Mouse (Mus musculus) heart, adult 9 months (tissue): ENCODE measurements at regions not wholly inside any gene's neighbourhood (a gene's known extent, or its start where the extent isn't known, plus 50 kb on each side); places are given as distances from the start of the nearest gene placed in this dataset.

Experiments
- DNase-seq, 2 experiments: peaks; one replicate each; pipeline ENCODE4 v3.0.0; 2022; ENCODE audit warnings: low spot score in 2 of 2

DNA sequence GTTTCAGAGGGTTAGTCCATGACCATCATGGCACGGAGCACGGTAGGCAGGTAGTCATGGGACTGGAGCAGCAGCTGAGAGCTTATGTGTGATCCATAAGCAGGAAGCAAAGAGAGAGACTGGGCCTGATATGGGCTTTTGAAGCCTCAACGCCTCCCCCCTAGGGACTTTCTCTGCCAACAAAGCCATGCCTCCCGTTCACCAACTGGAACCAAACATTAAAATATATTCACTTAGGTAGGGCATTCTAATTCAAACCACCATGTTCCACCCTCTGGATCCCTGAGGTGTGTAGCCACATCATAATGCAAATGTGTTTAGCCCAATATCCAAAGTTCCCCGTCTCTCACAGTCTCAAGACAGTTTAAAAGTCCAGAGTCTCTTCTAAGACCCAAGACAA, 85.3 kb upstream of the Ltbp1 start:
- no peak for DNase-seq

DNA sequence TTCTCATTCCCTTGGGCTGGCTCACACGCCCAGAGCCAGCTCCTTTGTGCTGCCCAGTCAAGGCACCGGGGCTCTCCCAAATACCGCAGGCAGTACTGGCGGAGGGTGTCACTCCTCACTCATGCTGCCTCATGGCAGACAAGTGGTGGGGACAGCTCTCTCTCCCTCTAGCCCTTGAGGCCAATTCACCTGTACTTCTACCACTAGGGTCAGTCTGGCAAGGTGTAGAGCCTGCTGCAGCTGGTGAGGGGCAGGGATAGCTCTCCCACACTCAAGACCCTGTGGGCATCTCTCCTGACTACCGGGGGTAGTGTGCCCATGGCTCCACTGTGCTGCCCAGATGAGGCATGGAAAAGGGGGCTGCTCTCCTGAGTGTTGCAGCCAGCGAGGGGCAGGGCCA, 84.0 kb upstream of the Ltbp1 start:
- DNase-seq, result no peak

DNA sequence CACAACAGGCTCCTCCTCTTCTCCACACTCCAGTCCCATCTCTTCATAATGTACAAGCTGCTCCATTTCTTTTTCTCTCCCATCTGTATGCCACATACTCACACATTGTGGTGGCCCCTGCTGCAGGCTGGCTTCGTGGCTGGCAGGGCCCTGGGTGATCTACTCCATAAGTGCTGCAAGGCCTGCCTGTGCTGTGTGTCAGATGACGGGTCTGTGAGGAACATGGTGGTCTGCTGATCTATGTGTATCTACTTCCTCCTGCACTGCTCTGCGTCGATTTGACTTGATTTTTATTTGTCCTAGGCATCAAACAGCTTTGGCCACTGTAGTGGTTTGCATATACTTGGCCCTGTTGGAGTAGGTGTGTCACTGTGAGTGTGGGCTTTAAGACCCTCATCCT, 83.4 kb upstream of the Ltbp1 start:
- DNase-seq, result no peak

DNA sequence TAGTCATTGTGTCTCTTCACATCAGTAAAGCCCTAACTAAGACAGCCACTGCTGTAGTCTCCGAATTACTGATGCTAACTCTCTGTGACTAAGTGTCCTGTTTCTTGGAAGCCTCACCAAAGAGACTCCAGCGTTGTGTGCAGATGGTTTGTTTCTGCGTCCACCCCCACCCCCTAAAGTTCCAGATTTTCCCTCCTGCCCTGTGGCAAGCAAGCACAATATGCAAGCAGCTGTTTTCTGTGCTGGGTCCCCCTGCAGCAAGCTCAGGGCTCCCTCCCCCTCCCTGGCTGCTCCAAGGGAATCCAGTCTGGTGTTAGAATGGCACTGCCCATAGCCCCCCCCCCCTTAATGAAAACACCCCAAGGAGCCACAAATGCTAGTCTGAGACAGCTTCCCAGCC, 82.8 kb upstream of the Ltbp1 start:
- peak in 1 of 2 experiments; percentile 20 for DNase-seq

DNA sequence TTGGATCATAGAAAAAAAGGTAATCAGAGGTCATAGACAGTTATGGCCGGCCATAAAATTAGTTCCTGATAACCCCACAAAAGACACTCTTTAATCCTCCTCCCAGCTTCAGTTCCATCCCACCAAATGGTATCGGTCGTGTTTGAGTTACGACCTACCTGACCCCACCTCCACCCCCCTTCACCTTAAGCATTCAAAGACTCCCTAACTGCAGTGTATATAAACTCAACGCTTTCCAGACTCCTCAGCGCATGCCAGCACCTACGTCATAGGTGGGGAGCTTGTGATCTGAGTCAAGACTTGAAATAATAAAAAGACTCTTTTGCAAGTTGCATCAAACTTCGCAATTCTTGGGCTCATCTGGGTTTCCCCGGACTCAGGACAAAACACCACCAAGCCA, 82.3 kb upstream of the Ltbp1 start:
- no peak for DNase-seq

DNA sequence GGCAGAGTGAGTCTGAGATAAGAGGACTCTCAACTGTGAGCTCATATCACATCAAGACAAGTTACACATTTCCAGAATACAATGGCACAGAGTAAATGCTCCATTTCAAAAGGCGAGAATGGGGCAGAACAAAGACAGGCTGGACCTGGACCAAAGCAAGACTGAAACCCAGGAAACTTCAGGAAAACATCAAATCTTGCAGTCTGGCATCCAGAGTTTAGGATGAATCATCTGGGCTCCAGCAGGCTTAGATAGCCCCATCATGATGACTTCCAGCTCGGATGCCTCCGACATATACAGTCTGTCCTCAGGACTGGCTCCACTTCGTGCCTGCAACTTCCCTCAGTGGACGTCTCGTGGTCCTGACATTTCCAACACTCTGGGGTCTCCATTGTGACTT, 80.2 kb upstream of the Ltbp1 start:
- no peak for DNase-seq

DNA sequence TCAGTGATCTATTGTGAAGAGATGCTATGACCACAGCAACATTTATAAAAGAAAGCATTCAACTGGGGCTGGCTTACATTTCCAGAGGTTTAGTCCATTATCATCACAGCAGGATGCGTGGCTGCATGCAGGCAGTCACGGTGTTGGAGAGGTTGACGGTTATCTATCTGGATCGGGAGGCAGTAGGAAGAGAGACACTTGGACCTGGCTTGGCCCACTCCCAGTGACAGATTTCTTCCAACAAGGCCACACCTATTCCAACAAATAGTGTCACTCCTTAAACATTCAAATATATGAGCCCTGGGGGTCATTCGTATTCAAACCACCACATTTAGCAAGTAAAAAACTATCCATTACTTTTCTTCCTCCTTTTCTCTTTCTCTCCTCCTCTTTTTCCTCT, 77.4 kb upstream of the Ltbp1 start:
- no peak for DNase-seq

DNA sequence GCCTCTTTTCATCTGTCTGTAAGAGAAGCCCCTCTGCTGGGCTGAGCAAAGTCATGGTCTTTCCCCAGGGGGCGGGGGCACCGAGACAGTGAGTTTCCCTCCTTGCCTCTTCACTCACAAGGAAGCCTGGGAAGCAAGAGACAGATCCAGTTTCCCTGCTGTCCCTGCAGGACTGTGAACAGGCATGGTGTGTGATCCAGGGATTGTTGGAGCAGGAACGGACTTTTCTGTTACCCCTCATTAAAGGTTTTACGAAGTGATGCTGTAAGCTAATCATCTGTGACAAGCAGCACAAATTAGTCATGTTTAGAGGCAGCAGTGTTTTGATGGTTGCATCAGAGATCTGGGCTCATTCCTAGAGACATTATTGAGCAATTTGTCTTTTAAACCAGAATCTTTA, 73.8 kb upstream of the Ltbp1 start:
- no peak for DNase-seq

DNA sequence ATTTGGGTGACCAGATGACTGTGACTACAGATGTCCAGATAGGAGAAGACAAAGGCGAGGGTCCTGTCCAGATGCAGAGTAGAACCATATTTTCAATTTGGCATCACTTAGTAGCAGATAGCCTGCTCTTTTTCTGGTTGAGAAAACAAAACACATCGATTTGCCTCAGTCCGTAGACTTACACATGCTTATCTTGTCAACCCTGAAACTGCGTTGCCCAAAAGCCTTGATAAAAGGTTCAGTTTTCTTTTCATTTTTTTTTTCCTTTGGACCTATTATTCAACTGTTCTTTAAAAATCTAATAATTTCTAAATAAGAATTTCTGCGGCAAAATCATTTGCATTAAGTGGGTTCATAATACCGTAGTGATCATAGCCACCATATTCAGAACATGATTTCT, 64.0 kb upstream of the Ltbp1 start:
- no peak for DNase-seq

DNA sequence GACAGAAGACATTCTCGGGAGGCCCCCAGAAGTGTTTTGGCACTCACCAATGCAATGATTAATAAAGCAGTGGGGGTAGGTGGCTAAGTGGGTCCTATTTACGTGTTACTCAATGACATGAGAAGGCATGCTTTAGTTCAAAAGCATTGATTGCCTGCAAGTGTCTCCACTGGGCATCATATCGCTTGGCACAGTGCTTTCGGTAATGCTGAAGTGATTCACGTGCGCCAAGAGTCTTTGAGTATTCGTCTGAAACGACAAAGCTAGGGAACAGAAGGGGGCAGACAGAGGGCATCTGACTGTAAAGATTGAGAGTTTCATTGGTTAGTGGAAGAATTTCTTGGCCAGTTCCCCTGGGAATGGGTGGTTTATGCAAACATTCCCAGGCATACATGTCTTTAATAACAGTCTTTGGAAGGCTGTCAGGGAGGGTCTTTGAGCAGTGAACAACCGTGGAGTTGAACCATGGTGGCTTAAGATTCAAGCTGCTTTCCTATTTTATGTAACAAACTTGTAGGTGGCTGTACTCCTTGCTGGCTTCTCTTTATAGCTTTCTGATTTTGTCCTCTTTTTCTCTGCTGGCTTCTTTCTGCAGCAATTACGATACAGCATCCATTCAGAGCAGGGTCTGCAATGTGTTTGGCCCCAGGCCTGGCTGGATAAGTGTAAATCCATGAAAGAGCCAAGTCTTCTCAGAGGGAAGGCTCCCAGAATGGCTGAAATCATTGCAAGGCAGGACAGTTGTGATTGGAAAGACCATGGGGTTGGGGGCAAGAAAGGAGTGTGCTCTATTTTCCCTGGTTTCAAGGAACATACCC, 62.2 kb upstream of the Ltbp1 start:
- DNase-seq, result no peak

DNA sequence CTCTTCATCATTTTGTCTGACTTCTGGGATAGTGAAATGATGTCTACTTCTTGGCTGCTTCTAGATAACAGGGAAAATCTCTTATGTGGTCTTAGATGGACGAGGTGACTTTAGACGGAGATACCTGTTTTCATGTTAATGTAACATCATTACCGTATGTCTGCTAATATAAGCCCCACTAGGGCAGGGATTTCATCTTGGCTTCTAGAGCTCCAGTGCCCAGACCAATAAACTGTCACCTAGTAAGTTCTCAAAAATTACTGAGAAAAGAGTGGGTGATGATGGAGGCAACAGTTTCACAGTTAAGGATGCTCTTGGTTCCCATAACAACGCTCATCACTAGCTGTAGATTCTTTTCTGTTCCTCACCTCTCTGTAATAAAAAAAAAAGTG, 61.6 kb upstream of the Ltbp1 start:
- no peak for DNase-seq

DNA sequence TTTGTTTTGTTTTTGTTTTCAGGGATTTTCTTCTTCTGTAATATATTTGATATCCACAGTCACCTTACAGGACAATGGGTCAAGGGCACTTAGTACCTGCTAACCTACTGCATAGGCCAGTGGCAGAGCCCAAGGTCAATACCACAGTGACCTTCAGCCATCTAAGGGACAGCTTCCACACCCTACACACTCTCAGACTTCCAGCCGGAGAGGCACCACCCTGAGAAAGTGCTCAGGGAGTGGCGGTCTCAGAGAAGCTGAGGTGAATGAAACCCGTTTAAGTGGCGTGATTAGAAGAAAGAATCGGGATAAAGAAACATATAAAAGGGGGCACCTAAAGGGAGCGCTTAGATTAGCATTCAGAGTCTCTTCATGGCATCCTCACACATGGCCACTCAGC, 60.2 kb upstream of the Ltbp1 start:
- no peak for DNase-seq

DNA sequence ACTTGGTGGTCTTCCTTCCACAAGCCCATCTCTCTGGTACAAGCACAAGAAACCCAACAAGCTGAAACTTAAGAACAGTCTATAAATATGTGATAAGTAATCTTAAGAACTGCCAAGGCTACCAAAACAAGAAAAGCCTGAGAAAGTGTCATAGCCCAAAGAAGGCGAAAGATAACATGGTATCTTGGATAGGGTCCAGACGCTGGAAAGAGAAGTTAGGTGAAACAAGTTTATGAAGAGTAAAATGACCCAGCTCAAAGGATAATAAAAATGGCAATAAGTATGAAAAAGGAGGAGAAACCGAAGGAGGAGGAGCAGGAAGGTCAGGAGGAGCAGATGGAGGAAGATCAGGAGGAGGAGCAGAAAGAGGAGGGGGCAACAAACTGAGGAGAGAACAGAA, 56.9 kb upstream of the Ltbp1 start:
- no peak for DNase-seq

DNA sequence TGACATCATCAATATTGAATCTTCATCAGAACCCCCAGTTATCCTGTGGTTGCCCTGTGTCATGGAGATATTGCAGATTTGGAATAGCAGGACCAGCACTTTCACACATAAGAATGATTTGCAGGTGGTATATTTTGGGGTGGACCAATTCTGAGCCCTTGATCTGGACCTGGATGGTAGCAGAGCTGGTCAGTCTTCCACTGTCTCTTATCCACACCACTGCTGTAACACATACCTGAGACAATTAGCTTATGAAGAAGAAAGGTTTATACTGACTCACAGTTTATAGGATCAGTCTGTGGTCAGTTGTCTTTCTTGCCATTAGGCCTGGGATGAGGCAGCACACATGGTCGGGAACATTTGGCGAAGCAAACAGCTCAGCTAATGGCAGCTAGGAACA, 55.1 kb upstream of the Ltbp1 start:
- no peak for DNase-seq

DNA sequence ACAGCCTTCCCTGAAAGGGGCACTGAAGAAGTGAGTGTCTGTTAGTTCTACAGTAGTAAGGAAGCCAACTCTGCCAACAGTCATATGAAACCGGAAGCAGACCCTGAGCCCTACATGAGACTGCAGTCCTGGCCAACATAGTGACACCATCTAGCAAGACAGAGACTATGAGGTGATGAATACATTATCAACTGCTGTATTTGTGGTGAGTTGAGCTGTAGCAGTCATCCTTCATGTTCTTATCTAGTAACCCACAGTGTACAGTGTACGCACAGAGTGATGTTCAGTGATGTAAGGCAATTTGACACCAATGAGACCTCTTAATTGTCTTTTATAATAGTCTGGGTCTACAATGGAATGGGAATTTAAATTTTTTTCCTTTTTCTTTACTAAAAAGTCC, 50.4 kb upstream of the Ltbp1 start:
- DNase-seq, result no peak
